Mouse (Mus musculus) neural tube, embryonic 13.5 days (tissue): ENCODE data around the gene Cks1b. TPM values are rescaled to one million over a fixed set of nuclear protein-coding genes. Genes with fewer than 3 reads are reported as not detected.

ENCODE experiments used
- ATAC-seq: fragments of 200-750 bp; cut with Nextera tagmentation; 2 replicates; pipeline ENCODE4 v1.8.0; 2017; ENCODE audit warnings: low read depth, mild to moderate bottlenecking, moderate TSS enrichment, moderate library complexity
- H3K27ac ChIP-seq: fragments of 300-500 bp; sonication (generic); replicated peaks from 2 replicates; pipeline ENCODE4 v1.5.1; 2015; ENCODE audit warnings: moderate library complexity, mild to moderate bottlenecking, inconsistent platforms
- H3K27me3 ChIP-seq: fragments of 300-500 bp; sonication (generic); 2 replicates; pipeline ENCODE4 v1.6.1; 2015; ENCODE audit warnings: mild to moderate bottlenecking, inconsistent platforms
- H3K36me3 ChIP-seq: fragments of 300-500 bp; sonication (generic); 2 replicates; pipeline ENCODE4 v1.6.1; 2015; ENCODE audit warnings: mild to moderate bottlenecking, inconsistent platforms
- H3K4me1 ChIP-seq: fragments of 300-500 bp; sonication (generic); replicated peaks from 2 replicates; pipeline ENCODE4 v1.6.1; 2015; ENCODE audit warnings: inconsistent platforms
- H3K4me2 ChIP-seq: fragments of 300-500 bp; sonication (generic); 2 replicates; pipeline ENCODE4 v1.6.1; 2015; ENCODE audit warnings: inconsistent platforms, mild to moderate bottlenecking, moderate library complexity
- H3K4me3 ChIP-seq: fragments of 300-500 bp; sonication (generic); 2 replicates; pipeline ENCODE4 v1.5.1; 2015; ENCODE audit warnings: mild to moderate bottlenecking, inconsistent platforms
- H3K9ac ChIP-seq: fragments of 300-500 bp; sonication (generic); 2 replicates; pipeline ENCODE4 v1.6.1; 2015; ENCODE audit warnings: moderate library complexity, mild to moderate bottlenecking, inconsistent platforms
- H3K9me3 ChIP-seq: fragments of 300-500 bp; sonication (generic); 2 replicates; pipeline ENCODE4 v1.6.1; 2016; ENCODE audit warnings: inconsistent platforms
- WGBS: fragments of 180-500 bp; shearing (Covaris S2); methylation state at CpG from one replicate; pipeline ENCODE4 v1.1.7; 2015; 5-methylcytosine and 5-hydroxymethylcytosine counted together
- polyA plus RNA-seq: library from polyadenylated mRNA; unstranded; fragments of >200 nt; fragmentation: Nextera tagmentation; extraction: Ambion mirVana; gene quantifications from 2 replicates; pipeline ENCODE4 v1.2.1, GENCODE M21; 2015

Cks1b gene
- polyA plus RNA-seq, 1 experiment from 2014 or later, result 110 TPM

DNA sequence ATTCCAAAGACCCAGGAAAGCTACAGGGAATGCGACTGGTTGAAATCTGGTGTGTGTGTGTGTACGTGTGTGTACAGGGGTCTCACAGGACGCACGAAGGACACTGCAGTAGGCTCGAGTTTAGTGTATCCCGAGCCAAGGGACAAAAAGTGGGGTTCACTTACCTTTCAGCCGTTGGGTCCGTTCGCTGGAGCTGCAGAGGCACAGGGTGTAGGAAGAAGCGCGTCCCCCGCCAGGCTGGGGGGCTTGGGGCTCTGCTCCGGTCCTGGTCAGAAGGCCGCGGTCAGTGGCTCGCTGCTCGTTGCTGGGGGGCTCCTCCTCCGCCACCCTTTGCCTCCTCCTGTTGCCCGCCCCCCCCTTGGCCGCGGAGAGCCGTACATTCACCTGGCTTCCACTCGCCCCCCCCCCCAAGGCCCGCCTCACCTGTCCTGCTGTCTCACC is 25.3 kb downstream of the Cks1b start:
- H3K36me3 ChIP-seq, result no peaks in the 10 kb centered on the region
- no peaks in the 10 kb centered on the region for H3K9me3 ChIP-seq
- H3K4me2 ChIP-seq, result peak overlapping the region; percentile 99
- peak overlapping the region; percentile 71; the same call in 1 of the 2 replicates for H3K9ac ChIP-seq
- peaks cover 73% of the 10 kb centered on the region for H3K4me1 ChIP-seq
- peaks cover 32% of the 10 kb centered on the region for H3K27me3 ChIP-seq
- no peak overlapping the region for H3K27ac ChIP-seq
- H3K4me3 ChIP-seq, result peak overlapping the region; percentile 51
- WGBS, result 0% methylated on average over 18 of the region's 24 CpGs
- ATAC-seq, result no peak

- WGBS, result under 1% methylated on average over 54 of the region's 56 CpGs
- peaks cover 71% of the 10 kb centered on the region for H3K4me1 ChIP-seq
- peak overlapping the region; percentile 71 for H3K9ac ChIP-seq
- ATAC-seq, result no peak
- peak overlapping the region; percentile 51 for H3K4me3 ChIP-seq
- H3K4me2 ChIP-seq, result peak overlapping the region; percentile 99
- no peak overlapping the region for H3K27ac ChIP-seq
- H3K9me3 ChIP-seq, result no peaks in the 10 kb centered on the region
- peaks cover 32% of the 10 kb centered on the region for H3K27me3 ChIP-seq
- H3K36me3 ChIP-seq, result no peaks in the 10 kb centered on the region
Observed at GRCm38 (mm10) chr3:89391663-89392511, 26.3 kb downstream of the Cks1b start.

GRCm38 (mm10) chr3:89390699-89391662 is 27.2 kb downstream of the Cks1b start:
- H3K27me3 ChIP-seq, result peaks cover 28% of the 10 kb centered on the region
- H3K4me1 ChIP-seq, result peaks cover 62% of the 10 kb centered on the region
- no peak overlapping the region for H3K27ac ChIP-seq
- 8% methylated on average over 19 of the region's 19 CpGs for WGBS
- H3K36me3 ChIP-seq, result no peaks in the 10 kb centered on the region
- ATAC-seq, result no peak
- H3K9me3 ChIP-seq, result no peaks in the 10 kb centered on the region
- peak overlapping the region; percentile 71 for H3K9ac ChIP-seq
- peak overlapping the region; percentile 99 for H3K4me2 ChIP-seq
- peak overlapping the region; percentile 51 for H3K4me3 ChIP-seq

DNA sequence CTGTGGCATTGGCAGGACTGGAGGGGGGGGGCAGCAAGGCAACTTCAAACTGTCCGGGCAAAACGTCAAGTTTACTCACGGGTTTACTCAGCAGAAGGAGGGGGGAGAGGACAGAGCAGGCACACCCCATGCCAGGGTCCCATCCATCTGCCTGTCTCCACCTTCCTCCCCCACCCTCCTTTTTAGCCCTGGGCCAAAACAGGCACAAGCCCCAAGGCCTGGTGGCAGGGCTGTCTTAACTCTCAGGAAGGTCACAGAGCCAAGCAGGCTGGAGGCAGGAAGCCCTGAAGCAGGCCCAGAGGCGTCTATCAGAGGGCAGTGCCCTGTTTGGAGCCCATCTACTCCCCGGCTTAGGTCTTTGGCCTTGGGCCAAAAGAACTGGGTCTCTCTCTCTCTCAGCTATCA is 28.1 kb downstream of the Cks1b start:
- Histone ChIP-seq H3K27ac (no peak overlapping the region), H3K4me3 (no peak overlapping the region), H3K27me3 (peaks cover 24% of the 10 kb centered on the region), H3K36me3 (no peaks in the 10 kb centered on the region), H3K4me2 (no peak overlapping the region), H3K4me1 (peaks cover 54% of the 10 kb centered on the region), H3K9me3 (no peaks in the 10 kb centered on the region), H3K9ac (no peak overlapping the region)
- 51% methylated on average over 5 of the region's 5 CpGs for WGBS
- no peak for ATAC-seq

DNA sequence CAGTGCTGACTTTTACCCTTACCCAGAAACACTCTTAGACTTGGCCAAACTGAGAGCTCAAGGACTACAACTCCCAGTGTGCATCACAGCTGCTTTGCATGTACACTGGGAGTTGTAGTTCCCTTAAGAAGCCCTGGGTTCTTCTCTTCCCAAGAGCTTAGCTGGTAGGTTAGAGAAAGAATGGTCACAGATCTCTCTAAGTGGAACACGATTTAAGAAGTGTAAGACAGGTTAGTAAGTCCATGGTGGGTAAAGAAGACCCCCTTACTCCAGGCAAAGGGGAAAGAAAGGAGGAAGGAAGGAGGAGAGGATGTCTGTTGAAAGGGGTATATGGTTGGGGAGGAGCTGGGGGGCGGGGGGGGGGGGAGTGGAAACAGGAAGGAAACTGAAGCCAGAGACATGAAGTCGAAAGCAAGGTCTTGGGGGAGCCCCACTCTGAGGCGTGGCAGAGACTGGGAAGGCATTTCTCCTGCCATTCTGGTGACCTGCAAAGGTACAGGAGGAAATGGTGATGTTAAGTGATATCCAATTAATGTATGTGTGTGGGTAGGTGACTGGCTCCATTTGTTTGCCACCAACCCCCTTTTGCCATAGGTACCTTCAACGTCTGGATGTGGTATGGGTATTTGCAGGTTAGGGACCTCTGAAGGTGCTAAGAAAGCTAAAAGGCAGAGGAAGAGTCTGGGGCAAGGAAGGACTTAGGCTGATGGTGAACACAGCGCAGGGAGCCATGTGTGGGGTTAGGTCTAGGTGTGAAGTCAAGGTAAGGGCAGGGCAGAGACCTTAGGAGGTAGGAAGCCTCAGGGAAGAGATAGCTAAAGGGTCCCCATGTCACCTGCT is 29.1 kb downstream of the Cks1b start:
- Histone ChIP-seq H3K27me3 (peaks cover 16% of the 10 kb centered on the region), H3K4me3 (no peak overlapping the region), H3K27ac (no peak overlapping the region), H3K4me2 (no peak overlapping the region), H3K36me3 (no peaks in the 10 kb centered on the region), H3K9me3 (no peaks in the 10 kb centered on the region), H3K4me1 (peaks cover 44% of the 10 kb centered on the region), H3K9ac (no peak overlapping the region)
- ATAC-seq, result no peak
- 62% methylated on average over 5 of the region's 6 CpGs for WGBS

DNA sequence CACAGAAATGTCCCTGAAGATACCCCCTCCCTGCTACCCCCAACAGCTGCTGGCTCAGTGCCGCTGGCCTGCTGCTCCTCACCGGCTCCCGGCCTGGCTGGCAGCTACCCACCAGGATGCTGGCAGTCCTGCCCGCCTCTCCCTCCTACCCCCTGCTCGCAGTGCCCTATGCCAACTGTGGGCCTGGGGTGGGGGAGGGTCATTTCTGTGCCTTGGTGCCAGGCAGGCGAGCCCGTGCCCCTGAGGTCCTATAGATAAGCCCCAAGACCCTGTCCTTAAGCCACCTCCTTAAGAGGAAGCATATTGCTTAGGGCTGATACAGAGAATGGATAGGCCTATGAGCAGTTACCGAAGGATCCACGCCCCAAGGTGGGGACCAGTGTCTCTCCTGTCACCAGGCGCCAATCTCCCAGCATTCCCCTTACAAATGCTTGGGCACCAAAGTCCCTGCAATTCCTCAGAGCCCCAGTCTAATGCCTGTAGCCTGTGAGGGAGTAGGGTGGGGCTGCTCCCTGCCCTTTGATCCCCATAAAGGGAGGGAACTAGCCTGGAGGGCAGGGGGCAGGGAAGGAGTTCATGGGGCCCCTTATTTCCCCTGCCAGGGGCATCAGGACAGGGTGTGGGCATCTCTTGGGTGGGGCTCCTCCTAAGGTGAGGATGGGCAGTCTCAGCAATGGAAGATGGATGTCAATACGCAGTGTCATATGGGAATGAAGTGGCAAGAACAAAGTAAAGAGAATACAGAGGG is 29.9 kb downstream of the Cks1b start:
- Histone ChIP-seq H3K27me3 (peaks cover 16% of the 10 kb centered on the region), H3K36me3 (no peaks in the 10 kb centered on the region), H3K4me3 (no peak overlapping the region), H3K9me3 (no peaks in the 10 kb centered on the region), H3K27ac (no peak overlapping the region), H3K4me1 (peaks cover 36% of the 10 kb centered on the region), H3K9ac (no peak overlapping the region), H3K4me2 (no peak overlapping the region)
- ATAC-seq, result no peak
- 66% methylated on average over 11 of the region's 11 CpGs for WGBS

GRCm38 (mm10) chr3:89387632-89388031 is 30.6 kb downstream of the Cks1b start:
- Histone ChIP-seq H3K4me3 (no peak overlapping the region), H3K4me2 (no peak overlapping the region), H3K9me3 (no peaks in the 10 kb centered on the region), H3K27ac (no peak overlapping the region), H3K9ac (no peak overlapping the region), H3K36me3 (no peaks in the 10 kb centered on the region), H3K27me3 (peaks cover 12% of the 10 kb centered on the region), H3K4me1 (peaks cover 30% of the 10 kb centered on the region)
- WGBS, result 85% methylated on average over 11 of the region's 11 CpGs
- ATAC-seq, result no peak

GRCm38 (mm10) chr3:89386438-89387420 is 31.5 kb downstream of the Cks1b start:
- Histone ChIP-seq H3K9me3 (no peaks in the 10 kb centered on the region), H3K4me3 (no peak overlapping the region), H3K9ac (no peak overlapping the region), H3K4me2 (no peak overlapping the region), H3K4me1 (peaks cover 21% of the 10 kb centered on the region), H3K27ac (no peak overlapping the region), H3K27me3 (0 out of 2 replicates have a peak, but pooled peaks cover 5% of the 10 kb centered on the region), H3K36me3 (no peaks in the 10 kb centered on the region)
- WGBS, result 55% methylated on average over 17 of the region's 17 CpGs
- no peak for ATAC-seq

DNA sequence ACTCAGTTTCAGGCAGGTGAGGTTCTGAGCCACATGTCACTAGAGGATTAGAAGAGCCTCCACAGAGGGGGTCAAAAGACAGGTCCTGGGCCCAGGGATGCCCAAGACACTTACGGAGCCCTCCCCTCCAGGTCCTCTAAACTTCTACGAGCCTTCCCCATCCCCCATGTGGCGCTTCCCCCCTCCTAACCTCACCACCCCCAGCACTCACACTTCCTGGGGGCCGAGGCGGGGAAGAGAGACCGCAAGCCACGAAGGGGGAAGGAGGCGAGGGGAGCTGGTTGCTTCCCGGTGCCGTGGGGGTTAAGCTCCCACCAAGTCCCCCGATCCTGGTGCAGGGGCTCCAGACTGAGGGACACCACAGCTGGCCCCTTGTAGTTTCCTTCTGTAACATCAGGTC is 32.7 kb downstream of the Cks1b start:
- no peak for ATAC-seq
- Histone ChIP-seq H3K4me2 (no peak overlapping the region), H3K9ac (no peak overlapping the region), H3K27me3 (0 out of 2 replicates have a peak, but pooled peaks cover 5% of the 10 kb centered on the region), H3K27ac (no peak overlapping the region), H3K4me1 (peaks cover 8% of the 10 kb centered on the region; the same call in 1 of the 2 replicates), H3K9me3 (no peaks in the 10 kb centered on the region), H3K36me3 (no peaks in the 10 kb centered on the region), H3K4me3 (no peak overlapping the region)
- WGBS, result 55% methylated on average over 11 of the region's 11 CpGs
